Mouse (Mus musculus): ENCODE measurements around the gene Grin3b.
A peak's percentile ranks its signal among the peaks of the same experiment; 100 is the strongest.

The Grin3b gene

DNA sequence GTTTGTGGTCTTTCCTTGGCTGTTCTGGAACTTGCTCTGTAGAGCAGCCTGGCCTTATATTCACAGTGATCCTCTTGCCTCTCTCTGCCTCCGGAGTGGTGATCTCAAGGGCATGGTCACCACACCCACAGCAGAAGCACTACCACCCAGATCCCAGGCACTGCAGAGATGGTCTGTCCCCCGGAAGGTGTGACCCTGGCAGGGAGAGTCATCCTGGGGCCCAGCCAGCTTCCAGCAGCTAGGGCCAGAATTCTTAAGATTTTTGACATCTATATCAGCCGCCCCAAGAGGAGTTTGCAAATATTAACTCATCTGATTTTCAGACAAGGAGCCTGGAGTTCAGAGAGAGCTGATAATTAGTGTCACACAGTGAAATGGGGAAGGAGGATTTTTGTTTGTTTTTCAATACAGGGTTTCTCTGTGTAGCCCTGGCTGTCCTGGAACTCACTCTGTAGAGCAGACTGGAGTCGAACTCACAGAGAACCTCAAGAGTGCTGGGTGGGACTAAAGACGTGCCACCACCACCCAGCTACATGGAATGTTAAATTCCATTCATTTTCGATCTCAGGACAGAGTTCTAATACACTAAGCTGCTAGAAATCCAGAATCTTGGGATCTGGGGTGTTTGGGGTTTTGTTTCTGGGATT lies 15.8 kb downstream of the Grin3b start:
- no peak for DNase-seq (ENCODE audit: extremely low read depth, low read depth, low spot score)

DNA sequence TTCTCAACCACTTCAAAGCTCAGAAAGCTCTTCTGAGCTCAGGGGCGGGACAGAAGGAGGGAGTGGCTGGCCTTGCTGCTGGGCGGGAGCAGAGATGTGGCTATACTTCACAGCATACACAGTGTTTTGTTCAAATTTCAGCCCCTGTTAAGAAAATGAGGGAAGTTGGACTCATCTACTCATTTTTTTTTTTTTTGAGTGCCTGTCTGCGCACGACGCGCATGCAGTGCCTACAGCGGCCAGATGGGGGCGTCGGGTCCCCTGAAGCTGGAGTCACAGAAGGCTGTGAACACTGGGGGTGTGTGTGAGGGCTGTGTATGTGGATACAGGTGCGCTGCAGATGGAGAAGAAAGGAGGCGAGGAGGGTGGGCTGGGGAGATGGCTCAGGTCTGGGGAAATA lies 16.4 kb downstream of the Grin3b start:
- DNase-seq (ENCODE audit: extremely low read depth, low read depth, low spot score): no peak

DNA sequence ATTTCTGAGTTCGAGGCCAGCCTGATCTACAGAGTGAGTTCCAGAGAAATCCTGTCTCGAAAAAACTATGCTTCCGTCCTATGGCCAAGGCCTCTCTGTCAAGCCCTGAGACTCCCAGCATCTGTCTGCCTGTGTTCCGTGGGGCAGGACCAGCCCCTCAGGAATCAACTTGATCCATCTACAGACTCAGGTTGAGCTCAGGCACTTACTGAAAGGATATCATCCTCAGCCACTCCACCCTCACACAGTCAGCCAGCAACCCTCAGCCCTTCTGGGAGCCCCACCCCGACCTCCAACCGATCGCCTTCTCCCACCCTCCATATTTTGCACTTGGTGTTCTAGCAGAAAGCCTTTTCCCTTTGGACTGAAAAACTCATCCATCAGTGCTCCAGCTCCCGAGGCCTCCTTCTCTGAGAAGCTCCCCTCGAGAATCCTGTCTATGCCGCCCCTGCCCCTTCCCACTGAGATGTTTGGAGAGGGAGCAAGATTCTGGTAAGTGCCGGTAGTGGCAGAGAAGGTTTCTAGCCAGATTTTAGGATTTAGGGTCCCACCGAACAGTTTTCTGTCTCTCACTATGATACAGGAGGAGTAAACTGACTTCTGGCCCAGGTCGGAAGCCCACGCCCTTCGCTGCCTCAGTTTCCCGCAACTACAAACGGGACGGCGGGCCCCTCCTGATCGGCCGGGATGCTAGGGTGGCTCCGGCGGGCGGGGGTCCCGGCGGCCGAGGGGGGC lies 17.4 kb downstream of the Grin3b start:
- DNase-seq (ENCODE audit: extremely low read depth, low read depth, low spot score): no peak

DNA sequence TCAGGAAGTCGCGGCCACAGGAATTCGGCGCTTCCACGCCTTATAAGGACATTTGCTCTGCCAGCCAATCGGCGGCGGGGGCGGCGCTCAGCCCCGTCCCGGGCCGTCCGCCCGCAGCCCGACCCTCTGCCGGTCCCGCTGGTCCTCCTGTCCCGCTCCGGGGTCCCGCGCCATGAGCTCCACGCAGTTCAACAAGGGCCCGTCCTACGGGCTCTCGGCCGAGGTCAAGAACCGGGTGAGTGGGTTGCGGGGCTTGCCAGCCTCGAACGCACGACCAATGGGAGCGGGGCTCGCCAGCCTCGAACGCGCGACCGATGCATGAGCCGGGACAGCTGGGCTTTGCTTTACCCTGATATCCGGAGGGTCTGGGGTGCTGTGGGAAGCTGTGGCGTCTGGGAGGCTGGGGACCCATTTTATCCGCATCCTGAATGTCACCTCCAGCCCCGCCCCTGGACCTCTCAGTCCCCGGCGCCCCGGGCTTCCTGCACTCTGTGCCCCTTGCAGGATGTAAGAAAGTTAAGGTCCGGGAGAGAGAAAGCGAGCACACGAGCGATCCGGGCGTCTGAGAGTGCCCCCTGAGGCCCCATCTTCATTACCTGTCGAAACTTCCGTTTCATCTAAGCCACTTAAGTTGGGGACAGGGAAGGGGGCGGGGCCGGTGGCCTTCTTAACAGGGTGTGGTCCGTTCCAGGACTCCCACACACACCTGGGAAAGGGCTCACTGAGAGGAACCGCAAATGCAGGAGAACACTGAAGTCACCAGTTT lies 18.2 kb downstream of the Grin3b start, which contains the start of gene Cnn2:
Cnn2 (plus strand) TSS at position 79 of the 766 bp plus-strand sequence.
- peak; percentile 56 for DNase-seq (ENCODE audit: extremely low read depth, low read depth, low spot score)

DNA sequence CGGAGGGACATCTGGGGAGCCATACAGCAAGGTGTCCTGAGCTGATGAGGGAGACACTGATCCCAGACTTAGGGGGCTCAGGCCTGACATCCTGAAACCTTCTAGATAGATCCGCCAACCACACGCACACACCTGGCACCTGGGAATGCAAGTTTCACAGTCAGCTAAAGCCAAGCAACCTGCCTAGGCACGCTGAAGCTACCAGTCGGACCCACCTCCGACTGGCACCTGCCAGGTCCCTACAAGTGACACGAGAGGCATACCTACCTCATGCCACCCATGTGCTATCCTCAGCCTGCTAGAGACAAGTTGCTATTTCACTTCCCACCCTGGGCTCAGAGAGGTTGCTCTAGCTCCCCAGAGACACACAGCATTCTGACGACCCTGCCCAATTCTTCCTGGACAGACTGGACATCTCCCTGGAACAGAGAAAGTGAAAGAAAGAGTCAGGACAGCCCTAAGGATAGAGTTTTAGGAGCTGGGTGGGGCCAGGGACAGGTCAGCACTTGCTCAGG lies 18.8 kb downstream of the Grin3b start:
- peak; percentile 58 for DNase-seq (ENCODE audit: extremely low read depth, low read depth, low spot score)

DNA sequence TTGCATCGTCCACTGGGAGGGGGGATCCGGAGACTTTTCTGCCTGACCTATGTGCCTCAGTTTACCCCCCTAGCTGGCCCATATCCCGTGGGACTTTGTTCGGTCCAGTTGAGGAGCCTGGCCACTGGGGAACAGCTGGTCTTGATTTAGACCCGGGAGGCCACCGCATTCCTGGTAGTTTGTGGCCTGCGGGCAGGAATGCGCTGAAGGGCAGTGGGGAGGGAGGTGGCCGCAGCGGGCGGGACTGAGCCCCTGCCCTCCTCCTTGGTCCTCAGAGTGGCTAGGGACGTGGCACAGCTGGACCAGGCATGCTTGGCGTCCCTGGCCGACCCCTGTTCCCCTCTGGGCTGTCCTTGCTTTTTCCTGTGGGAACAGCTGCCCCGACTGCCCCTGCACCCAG lies 19.4 kb downstream of the Grin3b start:
- no peak for DNase-seq (ENCODE audit: extremely low read depth, low read depth, low spot score)

DNA sequence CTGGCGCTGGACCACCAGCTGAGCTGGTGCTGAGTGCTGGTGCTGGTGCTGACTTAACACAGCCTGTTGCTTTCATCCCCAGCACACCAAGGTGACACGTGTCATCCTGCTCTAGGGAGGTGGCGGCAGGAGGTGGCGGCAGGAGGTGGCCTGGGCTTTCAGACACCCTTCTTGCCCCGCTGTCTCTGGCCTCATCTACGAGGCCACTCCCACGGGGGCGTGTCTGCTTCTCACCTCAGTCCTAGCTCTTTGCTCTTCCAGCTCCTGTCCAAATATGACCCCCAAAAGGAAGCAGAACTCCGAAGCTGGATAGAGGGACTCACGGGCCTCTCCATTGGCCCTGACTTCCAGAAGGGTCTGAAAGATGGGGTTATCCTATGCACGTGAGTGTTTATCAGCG lies 20.6 kb downstream of the Grin3b start:
- no peak for DNase-seq (ENCODE audit: extremely low read depth, low read depth, low spot score)

DNA sequence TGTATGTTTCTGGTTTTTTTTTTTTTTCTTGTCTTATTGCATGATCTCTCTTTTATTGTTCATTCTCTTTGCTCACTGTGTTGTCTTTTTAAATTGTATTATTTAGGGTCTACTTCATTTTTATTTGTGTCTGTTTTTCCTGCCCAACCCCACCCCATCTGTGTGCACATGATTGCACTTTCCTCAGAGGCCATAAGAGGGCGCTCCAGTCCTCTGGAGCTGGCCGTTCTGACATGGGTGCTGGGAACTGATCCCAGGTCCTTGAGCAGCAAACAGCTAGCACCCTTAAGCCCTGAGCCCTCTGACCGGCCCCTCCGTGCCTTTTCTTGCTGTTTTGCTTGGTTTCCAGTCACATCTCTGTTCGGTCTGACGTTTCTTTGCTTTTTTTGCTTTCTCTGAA lies 21.0 kb downstream of the Grin3b start:
- no peak for DNase-seq (ENCODE audit: extremely low read depth, low read depth, low spot score)

DNA sequence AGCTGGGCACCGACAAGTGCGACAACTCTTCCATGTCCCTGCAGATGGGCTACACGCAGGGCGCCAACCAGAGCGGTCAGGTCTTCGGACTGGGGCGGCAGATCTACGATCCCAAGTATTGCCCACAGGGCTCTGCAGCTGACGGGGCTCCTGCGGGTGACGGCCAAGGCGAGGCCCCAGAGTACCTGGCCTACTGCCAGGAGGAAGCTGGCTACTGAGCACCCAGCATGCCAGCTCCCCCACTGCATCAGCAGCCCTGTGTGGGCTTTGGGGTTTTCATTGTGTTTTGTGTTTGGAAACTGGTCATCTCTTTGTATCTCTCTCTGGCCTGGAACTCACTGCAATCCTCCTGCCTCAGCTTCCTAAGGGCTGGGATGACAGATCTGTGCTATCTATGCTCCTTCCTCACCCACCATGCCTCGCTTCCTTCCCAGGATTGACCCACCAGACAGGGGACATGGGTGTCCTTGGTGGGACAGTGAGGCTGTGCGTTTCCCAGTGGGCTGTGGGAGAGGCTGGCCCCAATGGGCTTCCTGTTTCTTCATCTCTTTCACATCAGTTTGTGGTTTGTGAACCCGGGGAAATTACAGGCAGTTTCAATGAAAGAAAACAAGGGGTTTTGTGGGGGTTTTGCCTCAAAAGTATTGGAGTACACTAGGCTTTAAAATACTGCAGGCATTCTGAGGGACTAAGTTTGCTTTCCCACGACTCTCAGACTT lies 24.0 kb downstream of the Grin3b start:
- DNase-seq (ENCODE audit: extremely low read depth, low read depth, low spot score): no peak

DNA sequence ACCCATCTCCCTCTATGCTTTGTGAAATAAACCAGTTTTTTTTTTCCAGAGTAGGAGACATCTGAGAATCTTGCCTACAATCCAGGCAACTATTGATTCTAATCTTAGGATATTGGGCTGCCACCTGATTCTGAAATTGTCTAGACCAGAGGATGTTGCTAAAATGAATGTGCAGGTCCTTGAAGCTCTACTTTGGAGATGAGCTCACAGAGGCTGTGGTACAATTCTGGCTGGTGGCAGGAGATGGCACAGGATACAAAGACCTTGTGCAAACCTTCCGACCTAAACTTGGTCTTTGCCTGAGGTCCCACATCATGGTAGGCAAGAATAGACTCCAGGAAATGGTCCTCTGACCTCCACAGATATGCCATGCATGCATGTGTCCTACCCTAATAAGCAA lies 25.1 kb downstream of the Grin3b start:
- DNase-seq (ENCODE audit: extremely low read depth, low read depth, low spot score): no peak

DNA sequence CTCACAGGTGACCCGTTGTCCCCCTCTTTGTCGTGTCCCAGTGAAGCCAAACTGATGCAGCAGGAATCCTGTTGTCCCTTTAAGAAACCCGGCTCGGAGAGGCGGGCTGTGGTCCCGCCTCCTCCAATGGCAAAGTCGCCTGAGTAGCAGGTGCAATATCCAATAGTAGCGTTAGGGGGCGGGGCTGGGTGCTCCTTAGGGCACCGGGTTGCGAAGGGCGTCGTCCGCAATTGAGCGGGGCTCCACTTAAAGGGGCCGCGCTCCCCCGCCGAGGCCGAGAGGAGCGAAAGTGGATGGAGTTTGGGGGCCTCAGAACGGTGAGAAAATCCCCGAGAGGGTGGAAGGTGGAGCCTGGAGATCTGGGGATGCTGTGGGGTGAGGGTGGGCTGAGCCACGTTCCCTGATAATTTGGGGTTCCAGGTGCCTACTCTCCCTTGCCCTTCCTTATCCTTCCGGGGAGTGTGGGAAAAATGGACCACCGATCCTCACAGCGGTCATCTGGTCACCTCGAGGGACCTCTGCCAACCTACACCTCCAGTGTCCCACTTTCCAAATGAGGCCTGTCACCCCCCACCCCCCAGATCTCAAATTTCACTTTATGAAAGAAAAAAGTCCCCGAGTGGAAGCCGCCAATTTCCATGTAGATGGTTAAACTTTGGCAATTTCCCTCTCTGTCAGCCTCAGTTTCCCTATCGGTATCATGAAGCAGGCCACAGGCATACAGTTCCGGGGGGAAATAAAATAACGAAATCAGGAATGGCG lies 25.9 kb downstream of the Grin3b start, which contains the start of gene Abca7:
Abca7 (plus strand) TSS at position 223 of the 762 bp plus-strand sequence.
- DNase-seq (ENCODE audit: extremely low read depth, low read depth, low spot score): no peak

DNA sequence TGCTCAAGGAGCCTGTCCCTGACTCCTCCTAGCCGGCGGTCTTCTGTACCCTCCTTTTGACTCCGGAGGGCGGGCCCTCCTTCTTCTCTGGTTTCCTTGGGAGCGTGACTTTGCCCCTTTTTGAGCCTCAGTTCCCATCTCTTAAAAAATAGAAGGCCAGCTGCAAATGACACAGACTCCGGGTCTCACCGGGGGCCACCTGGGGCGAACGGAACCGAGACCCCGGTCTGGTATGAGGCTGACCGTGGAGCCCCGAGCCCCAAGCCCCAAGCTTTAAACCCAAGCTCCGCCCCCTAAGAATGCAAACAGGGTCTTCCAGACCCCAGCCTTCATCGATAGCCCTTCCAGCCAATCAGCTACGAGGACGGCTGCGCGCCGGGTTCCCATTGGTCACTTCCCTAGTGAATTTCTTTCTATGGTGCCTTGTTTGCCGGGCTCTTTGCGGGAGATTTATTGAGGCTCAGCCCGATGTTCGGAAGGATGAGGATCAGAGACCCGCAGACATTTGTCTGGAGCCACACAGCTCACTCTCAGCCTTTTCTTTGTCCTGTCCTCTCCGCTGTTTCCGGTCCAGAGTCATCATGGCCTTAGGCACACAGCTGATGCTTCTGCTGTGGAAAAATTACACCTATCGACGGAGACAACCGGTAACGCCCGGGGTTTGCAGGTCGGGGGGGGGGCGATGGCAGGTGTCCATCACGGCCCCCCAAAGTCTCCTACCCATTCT lies 26.7 kb downstream of the Grin3b start:
- DNase-seq (ENCODE audit: extremely low read depth, low read depth, low spot score): no peak

DNA sequence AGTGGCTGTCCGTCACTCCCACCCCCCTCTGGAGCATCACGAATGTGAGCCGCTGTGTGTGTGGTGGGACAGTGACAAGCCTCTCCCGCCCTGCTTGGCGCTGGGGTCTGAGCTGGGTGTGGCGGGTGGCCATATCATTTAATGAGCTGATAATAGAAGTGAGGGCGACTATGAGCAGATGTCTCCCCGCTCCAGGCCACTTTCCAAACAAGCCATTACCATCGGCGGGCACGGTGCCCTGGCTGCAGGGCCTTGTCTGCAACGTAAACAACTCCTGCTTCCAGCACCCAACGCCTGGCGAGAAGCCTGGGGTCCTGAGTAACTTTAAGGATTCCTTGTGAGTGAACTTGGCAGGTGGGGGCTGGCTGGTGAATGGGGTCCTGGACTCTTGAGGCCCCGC lies 27.3 kb downstream of the Grin3b start:
- no peak for DNase-seq (ENCODE audit: extremely low read depth, low read depth, low spot score)

DNA sequence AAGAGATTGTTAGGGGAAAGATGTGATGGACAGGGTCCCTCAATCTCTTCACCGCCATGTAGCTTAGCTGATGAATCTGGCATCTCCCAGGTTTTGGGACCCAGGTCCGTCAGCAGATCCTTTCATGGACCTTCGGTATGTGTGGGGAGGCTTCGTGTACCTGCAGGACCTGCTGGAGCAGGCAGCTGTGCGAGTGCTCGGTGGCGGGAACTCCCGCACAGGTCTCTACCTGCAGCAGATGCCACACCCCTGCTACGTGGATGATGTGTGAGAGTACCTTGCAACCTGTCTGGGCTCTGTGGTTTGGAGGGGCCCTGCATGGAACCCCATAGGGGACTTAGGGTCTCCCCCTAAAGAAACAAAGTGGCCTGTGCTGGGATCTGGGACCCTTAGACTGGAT lies 31.4 kb downstream of the Grin3b start:
- DNase-seq (ENCODE audit: extremely low read depth, low read depth, low spot score): no peak

DNA sequence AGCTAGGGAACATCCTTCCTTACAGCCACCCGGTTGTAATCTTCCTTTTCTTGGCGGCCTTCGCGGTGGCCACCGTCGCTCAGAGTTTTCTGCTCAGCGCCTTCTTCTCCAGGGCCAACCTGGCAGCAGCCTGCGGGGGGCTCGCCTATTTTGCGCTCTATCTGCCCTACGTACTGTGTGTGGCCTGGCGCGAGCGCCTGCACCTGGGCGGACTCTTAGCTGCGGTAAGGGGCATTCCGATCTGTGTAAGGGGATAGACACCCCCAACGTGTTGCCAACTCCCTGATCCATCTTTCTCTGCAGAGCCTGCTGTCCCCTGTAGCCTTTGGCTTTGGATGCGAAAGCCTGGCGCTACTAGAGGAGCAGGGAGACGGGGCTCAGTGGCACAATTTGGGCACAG lies 32.3 kb downstream of the Grin3b start:
- DNase-seq (ENCODE audit: extremely low read depth, low read depth, low spot score): no peak

DNA sequence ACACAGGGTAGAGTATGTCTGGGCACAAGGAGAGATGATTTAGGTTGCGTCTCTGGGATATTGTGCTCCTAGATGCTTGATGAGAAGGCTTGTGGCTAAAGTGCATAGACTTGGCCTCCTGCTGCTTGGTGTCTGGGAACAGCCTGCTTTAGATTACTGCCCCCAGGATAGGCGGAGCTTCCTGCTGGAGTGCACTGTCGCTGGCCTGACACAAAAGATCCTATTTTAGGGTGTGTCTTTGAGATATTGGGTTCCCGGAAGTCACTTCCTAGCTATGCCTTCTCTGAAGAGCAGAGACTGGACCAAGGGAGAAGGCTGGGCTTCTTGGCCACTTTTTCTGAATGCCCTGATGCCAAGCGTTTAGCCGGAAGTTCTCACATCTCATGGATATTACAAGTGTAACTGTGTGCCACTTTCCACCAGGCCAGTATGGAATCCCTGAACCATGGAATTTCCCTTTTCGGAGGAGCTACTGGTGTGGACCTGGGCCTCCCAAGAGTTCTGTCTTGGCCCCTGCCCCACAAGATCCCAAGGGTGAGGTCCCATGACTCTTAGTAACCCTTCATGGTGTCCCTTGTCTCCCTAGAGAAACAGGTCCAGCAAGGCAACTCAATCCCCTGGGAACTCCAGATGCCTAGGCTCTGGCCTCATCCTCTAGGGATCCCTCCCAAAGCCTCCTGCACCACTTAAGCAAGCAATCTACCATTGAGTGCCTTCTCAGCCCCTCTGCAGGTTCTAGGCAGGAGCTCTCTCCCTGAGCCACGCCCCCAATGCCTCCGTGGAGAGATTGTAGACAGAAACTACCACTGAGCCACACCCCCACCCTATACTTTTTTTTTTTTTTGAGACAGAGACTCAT lies 33.1 kb downstream of the Grin3b start:
- no peak for DNase-seq (ENCODE audit: extremely low read depth, low read depth, low spot score)

DNA sequence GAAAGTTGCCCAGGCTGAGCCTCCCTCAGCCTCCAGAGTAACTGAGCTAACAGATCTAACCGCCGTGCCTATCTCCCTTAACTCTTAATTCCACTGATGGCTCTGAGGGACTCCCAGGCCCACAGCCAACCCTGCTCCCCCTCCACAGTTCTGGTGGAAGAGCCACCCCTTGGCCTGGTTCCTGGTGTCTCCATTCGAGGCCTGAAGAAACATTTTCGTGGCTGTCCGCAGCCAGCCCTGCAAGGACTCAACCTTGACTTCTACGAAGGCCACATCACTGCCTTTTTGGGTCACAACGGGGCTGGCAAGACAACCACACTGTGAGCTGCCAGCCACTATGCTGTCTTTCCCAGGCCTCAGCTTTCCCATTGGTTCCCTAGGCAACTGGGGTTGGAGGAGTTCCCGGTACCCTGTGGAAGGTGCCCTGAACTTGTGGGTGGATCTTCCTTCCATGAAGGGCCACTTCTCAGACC lies 33.8 kb downstream of the Grin3b start:
- DNase-seq (ENCODE audit: extremely low read depth, low read depth, low spot score): no peak

DNA sequence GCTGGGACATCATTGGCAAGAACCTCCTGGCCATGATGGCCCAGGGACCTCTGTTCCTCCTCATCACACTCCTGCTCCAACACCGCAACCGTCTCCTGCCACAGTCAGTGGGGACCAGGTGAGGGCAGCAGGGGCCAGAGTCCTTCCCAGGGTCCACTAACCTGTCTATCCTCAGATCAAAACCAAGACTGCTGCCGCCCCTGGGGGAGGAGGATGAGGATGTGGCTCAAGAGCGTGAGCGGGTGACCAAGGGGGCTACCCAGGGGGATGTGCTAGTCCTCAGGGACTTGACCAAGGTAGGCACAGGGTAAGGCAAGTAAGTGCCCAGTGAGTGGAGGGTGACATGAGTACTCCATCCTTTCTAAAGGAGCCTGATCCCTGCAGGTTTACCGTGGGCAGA lies 41.2 kb downstream of the Grin3b start:
- DNase-seq (ENCODE audit: extremely low read depth, low read depth, low spot score): no peak

DNA sequence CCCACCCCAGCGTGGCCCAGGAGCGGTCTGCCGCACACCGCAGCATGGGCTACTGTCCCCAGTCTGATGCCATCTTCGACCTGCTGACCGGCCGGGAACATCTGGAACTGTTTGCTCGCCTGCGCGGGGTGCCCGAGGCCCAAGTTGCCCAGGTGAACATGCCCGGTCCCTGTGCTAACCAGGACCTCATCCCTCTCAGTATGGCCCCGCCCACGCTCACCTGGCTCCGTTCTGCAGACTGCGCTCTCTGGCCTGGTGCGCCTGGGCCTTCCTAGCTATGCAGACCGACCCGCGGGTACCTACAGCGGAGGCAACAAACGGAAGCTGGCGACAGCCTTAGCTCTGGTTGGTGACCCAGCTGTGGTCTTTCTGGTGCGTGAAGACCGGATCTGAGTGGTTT lies 43.1 kb downstream of the Grin3b start:
- no peak for DNase-seq (ENCODE audit: extremely low read depth, low read depth, low spot score)

Data from fat pad, adult 2 months (tissue).